Mouse (Mus musculus) hindbrain, embryonic 11.5 days (tissue): ENCODE measurements around the gene Sulf2. TPM values are rescaled to one million over a fixed set of nuclear protein-coding genes. Genes with fewer than 3 reads are reported as not detected.

Experiments
- ATAC-seq: fragments of 200-750 bp; cut with Nextera tagmentation; 2 replicates; pipeline ENCODE4 v1.8.0; 2017; ENCODE audit warnings: mild to moderate bottlenecking, moderate TSS enrichment, moderate library complexity; ENCODE audit not compliant: low FRiP score
- DNase-seq: peaks from one replicate; pipeline ENCODE4 v3.0.0-alpha.2; 2015; ENCODE audit warnings: low spot score
- H3K27ac ChIP-seq: fragments of 300-500 bp; sonication (generic); 2 replicates; pipeline ENCODE4 v1.5.1; 2014; ENCODE audit warnings: mild to moderate bottlenecking, low read depth, low read length
- H3K27me3 ChIP-seq: fragments of 300-500 bp; sonication (generic); 2 replicates; pipeline ENCODE4 v1.6.1; 2014; ENCODE audit warnings: mild to moderate bottlenecking, low read length, moderate library complexity, mixed read lengths; ENCODE audit not compliant: control insufficient read depth, insufficient read depth
- H3K36me3 ChIP-seq: fragments of 300-500 bp; sonication (generic); 2 replicates; pipeline ENCODE4 v1.6.1; 2014; ENCODE audit warnings: mild to moderate bottlenecking, low read length, moderate library complexity, mixed read lengths; ENCODE audit not compliant: control insufficient read depth, insufficient read depth
- H3K4me1 ChIP-seq: fragments of 300-500 bp; sonication (generic); replicated peaks from 2 replicates; pipeline ENCODE4 v1.6.1; 2014; ENCODE audit warnings: low read length, mixed read lengths; ENCODE audit not compliant: control insufficient read depth, insufficient read depth
- H3K4me2 ChIP-seq: fragments of 300-500 bp; sonication (generic); replicated peaks from 2 replicates; pipeline ENCODE4 v1.6.1; 2014; ENCODE audit warnings: mild to moderate bottlenecking, low read depth, low read length
- H3K4me3 ChIP-seq: fragments of 300-500 bp; sonication (generic); 2 replicates; pipeline ENCODE4 v1.5.1; 2014; ENCODE audit warnings: low read depth, low read length
- H3K9ac ChIP-seq: fragments of 300-500 bp; sonication (generic); 2 replicates; pipeline ENCODE4 v1.6.1; 2014; ENCODE audit warnings: low read depth, low read length
- H3K9me3 ChIP-seq: fragments of 300-500 bp; sonication (generic); 2 replicates; pipeline ENCODE4 v1.6.1; 2016; ENCODE audit warnings: low read length; ENCODE audit not compliant: control insufficient read depth
- WGBS: fragments of 180-500 bp; shearing (Covaris S2); extraction: QIAGEN DNeasy Blood & Tissue Kit; methylation state at CpG from one replicate; pipeline ENCODE4 v1.1.7; 2014; 5-methylcytosine and 5-hydroxymethylcytosine counted together
- polyA plus RNA-seq: library from polyadenylated mRNA; unstranded; fragments of >200 nt; fragmentation: Nextera tagmentation; extraction: Ambion mirVana; gene quantifications from 2 replicates; pipeline ENCODE4 v1.2.1, GENCODE M21; 2014

The Sulf2 gene
- 104 and 115 TPM in 2 replicates for polyA plus RNA-seq

GRCm38 (mm10) chr2:166155454-166155815 lies at the start of gene Sulf2:
Gene Sulf2 (minus strand): TSS chr2:166155663.
- Histone ChIP-seq H3K27me3 (peaks cover 12% of the 10 kb centered on the region), H3K4me2 (peak within 1 kb of the TSS; percentile 92), H3K9ac (peak within 1 kb of the TSS; percentile 90), H3K36me3 (no peaks in the 10 kb centered on the region), H3K4me1 (peaks cover 16% of the 10 kb centered on the region), H3K4me3 (peak within 1 kb of the TSS; percentile 70), H3K27ac (peak within 1 kb of the TSS; percentile 86), H3K9me3 (no peaks in the 10 kb centered on the region)
- WGBS = under 1% methylated on average over 23 of the region's 23 CpGs
- DNase-seq = no peak
- ATAC-seq = peak; percentile 67

GRCm38 (mm10) chr2:166204174-166204573 lies 48.7 kb upstream of the Sulf2 start:
- 92% methylated on average over 13 of the region's 13 CpGs for WGBS
- no peaks in the 10 kb centered on the region for H3K36me3 ChIP-seq
- ATAC-seq = no peak

GRCm38 (mm10) chr2:166203647-166204046 lies 48.2 kb upstream of the Sulf2 start:
- H3K27ac ChIP-seq = no peak overlapping the region
- H3K36me3 ChIP-seq = no peaks in the 10 kb centered on the region
- no peaks in the 10 kb centered on the region for H3K4me1 ChIP-seq
- H3K4me2 ChIP-seq = no peak overlapping the region
- H3K9me3 ChIP-seq = no peaks in the 10 kb centered on the region
- 0 out of 2 replicates have a peak, but pooled peaks cover 5% of the 10 kb centered on the region for H3K27me3 ChIP-seq
- no peak overlapping the region for H3K9ac ChIP-seq
- WGBS = 93% methylated on average over 9 of the region's 12 CpGs
- no peak for DNase-seq
- no peak overlapping the region for H3K4me3 ChIP-seq
- no peak for ATAC-seq

More at GRCm38 (mm10) chr2:166204174-166204573, 48.7 kb upstream of the Sulf2 start:
- Histone ChIP-seq H3K27me3 (0 out of 2 replicates have a peak, but pooled peaks cover 5% of the 10 kb centered on the region), H3K4me2 (no peak overlapping the region), H3K4me3 (no peak overlapping the region), H3K9me3 (no peaks in the 10 kb centered on the region), H3K9ac (no peak overlapping the region), H3K27ac (no peak overlapping the region), H3K4me1 (no peaks in the 10 kb centered on the region)
- no peak for DNase-seq

- no peaks in the 10 kb centered on the region for H3K36me3 ChIP-seq
- H3K9ac ChIP-seq = no peak overlapping the region
- H3K27ac ChIP-seq = no peak overlapping the region
- H3K9me3 ChIP-seq = no peaks in the 10 kb centered on the region
- 36% methylated on average over 7 of the region's 7 CpGs for WGBS
- no peaks in the 10 kb centered on the region; the same call in 1 of the 2 replicates for H3K27me3 ChIP-seq
- H3K4me3 ChIP-seq = no peak overlapping the region
- DNase-seq = no peak
- no peak for ATAC-seq
- peaks cover 3% of the 10 kb centered on the region; the same call in 1 of the 2 replicates for H3K4me1 ChIP-seq
- H3K4me2 ChIP-seq = no peak overlapping the region
Measured at GRCm38 (mm10) chr2:166197964-166198363, 42.5 kb upstream of the Sulf2 start.

- Histone ChIP-seq H3K36me3 (no peaks in the 10 kb centered on the region), H3K27me3 (no peaks in the 10 kb centered on the region; the same call in 1 of the 2 replicates), H3K9ac (no peak overlapping the region), H3K4me3 (no peak overlapping the region), H3K27ac (no peak overlapping the region), H3K9me3 (no peaks in the 10 kb centered on the region), H3K4me2 (no peak overlapping the region), H3K4me1 (peaks cover 3% of the 10 kb centered on the region; the same call in 1 of the 2 replicates)
- DNase-seq (no peak), ATAC-seq (no peak)
- WGBS = 62% methylated on average over 6 of the region's 6 CpGs
Measured at GRCm38 (mm10) chr2:166197064-166197463, 41.6 kb upstream of the Sulf2 start.

GRCm38 (mm10) chr2:166196080-166196786 lies 40.8 kb upstream of the Sulf2 start:
- Histone ChIP-seq H3K9me3 (no peaks in the 10 kb centered on the region), H3K9ac (no peak overlapping the region), H3K27ac (no peak overlapping the region), H3K36me3 (no peaks in the 10 kb centered on the region), H3K4me3 (no peak overlapping the region), H3K4me2 (no peak overlapping the region), H3K27me3 (no peaks in the 10 kb centered on the region; the same call in 1 of the 2 replicates), H3K4me1 (peaks cover 3% of the 10 kb centered on the region; the same call in 1 of the 2 replicates)
- ATAC-seq (no peak), DNase-seq (no peak)
- WGBS = 71% methylated on average over 13 of the region's 13 CpGs

- H3K9me3 ChIP-seq = no peaks in the 10 kb centered on the region
- 73% methylated on average over 6 of the region's 6 CpGs for WGBS
- no peak overlapping the region for H3K9ac ChIP-seq
- H3K27me3 ChIP-seq = no peaks in the 10 kb centered on the region; the same call in 1 of the 2 replicates
- no peak overlapping the region for H3K4me2 ChIP-seq
- H3K27ac ChIP-seq = no peak overlapping the region
- H3K4me3 ChIP-seq = no peak overlapping the region
- peaks cover 3% of the 10 kb centered on the region; the same call in 1 of the 2 replicates for H3K4me1 ChIP-seq
- no peaks in the 10 kb centered on the region for H3K36me3 ChIP-seq
- DNase-seq (no peak), ATAC-seq (no peak)
Measured at GRCm38 (mm10) chr2:166195041-166195440, 39.6 kb upstream of the Sulf2 start.

- no peak for DNase-seq
- H3K4me1 ChIP-seq = peaks cover 3% of the 10 kb centered on the region; the same call in 1 of the 2 replicates
- no peaks in the 10 kb centered on the region for H3K36me3 ChIP-seq
- 63% methylated on average over 16 of the region's 16 CpGs for WGBS
- ATAC-seq = no peak
- H3K4me2 ChIP-seq = no peak overlapping the region
- no peak overlapping the region for H3K9ac ChIP-seq
- H3K4me3 ChIP-seq = no peak overlapping the region
- no peaks in the 10 kb centered on the region; the same call in 1 of the 2 replicates for H3K27me3 ChIP-seq
- H3K9me3 ChIP-seq = no peaks in the 10 kb centered on the region
- no peak overlapping the region for H3K27ac ChIP-seq
Measured at GRCm38 (mm10) chr2:166194112-166194758, 38.8 kb upstream of the Sulf2 start.
